Mouse (Mus musculus): ENCODE measurements around the gene Osgep.
"Not testable (repeated sequence)": the region's sequence is repeated elsewhere in the genome, so short reads cannot be mapped to it uniquely, and the experiment has no call there.

DNA sequence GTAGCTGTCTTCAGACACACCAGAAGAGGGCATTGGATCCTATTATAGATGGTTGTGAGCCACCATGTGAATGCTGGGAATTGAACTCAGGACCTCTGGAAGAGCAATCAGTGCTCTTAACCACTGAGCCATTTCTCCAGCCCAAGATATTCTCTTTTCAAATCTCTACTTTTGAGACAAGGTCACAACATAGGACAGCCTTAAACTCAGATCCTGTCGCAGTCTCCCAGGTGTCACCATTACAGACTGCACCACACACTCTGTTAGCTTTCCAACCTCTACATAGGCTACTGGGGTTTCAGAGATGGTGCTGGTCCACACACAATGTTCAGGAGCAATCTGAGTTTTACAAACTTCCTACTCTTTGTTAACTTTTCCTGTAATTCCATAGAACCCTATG lies 1.3 kb downstream of the Osgep start:
- TF ChIP-seq GATA1, TAL1 (IDR thresholded peaks at IDR 0.05; ENCODE audit: low read length): not testable (repeated sequence)
